Mouse (Mus musculus) C2C12 (cell line): ENCODE results near the gene Fry. TPM values are rescaled to one million over a fixed set of nuclear protein-coding genes. Genes with fewer than 3 reads are reported as not detected.

Experiments used
- H3K27me3 ChIP-seq: one replicate; pipeline ENCODE4 v1.6.1; 2011; ENCODE audit not compliant: control insufficient read depth, insufficient read depth, insufficient read length
- H3K36me3 ChIP-seq: one replicate; pipeline ENCODE4 v1.6.1; 2011; ENCODE audit not compliant: control insufficient read depth, insufficient read depth
- H3K4me3 ChIP-seq: one replicate; pipeline ENCODE4 v1.5.1; 2011; ENCODE audit warnings: mild to moderate bottlenecking, control low read depth; ENCODE audit not compliant: poor library complexity, insufficient read depth, severe bottlenecking
- H3K79me2 ChIP-seq: one replicate; pipeline ENCODE4 v1.6.1; 2011; ENCODE audit not compliant: control insufficient read depth, insufficient read depth
- H3K79me3 ChIP-seq: one replicate; pipeline ENCODE4 v1.6.1; 2011; ENCODE audit warnings: low read depth, control low read depth
- H3ac ChIP-seq: one replicate; pipeline ENCODE3; 2011; ENCODE audit warnings: low read depth; ENCODE audit not compliant: control insufficient read depth, insufficient read length
- CEBPB ChIP-seq: IDR thresholded peaks from one replicate; pipeline ENCODE4 v1.6.1; 2011; ENCODE audit warnings: low read depth, mild to moderate bottlenecking, control low read depth, moderate library complexity
- CTCF ChIP-seq: IDR thresholded peaks from one replicate; pipeline ENCODE4 v1.5.1; 2011; ENCODE audit not compliant: control insufficient read depth, insufficient read depth, insufficient read length
- FOSL1 ChIP-seq: IDR thresholded peaks from one replicate; pipeline ENCODE4 v1.8.0; 2011; ENCODE audit warnings: mild to moderate bottlenecking, low read length; ENCODE audit not compliant: poor library complexity, insufficient read depth, severe bottlenecking
- MAX ChIP-seq: IDR thresholded peaks from one replicate; pipeline ENCODE4 v1.6.1; 2011; ENCODE audit warnings: mild to moderate bottlenecking, control low read depth
- MYOD1 ChIP-seq: IDR thresholded peaks from one replicate; pipeline ENCODE4 v1.6.1; 2011; ENCODE audit warnings: low read depth; ENCODE audit not compliant: control insufficient read depth, insufficient read length
- MYOG ChIP-seq: IDR thresholded peaks from one replicate; pipeline ENCODE4 v1.6.1; 2011; ENCODE audit not compliant: control insufficient read depth, insufficient read length; ENCODE audit errors: extremely low read depth
- USF1 ChIP-seq: IDR thresholded peaks from one replicate; pipeline ENCODE4 v1.6.1; 2011; ENCODE audit warnings: low read depth, mild to moderate bottlenecking, control low read depth, moderate library complexity
- polyA plus RNA-seq: library from polyadenylated mRNA; unstranded; fragments of >200 nt; fragmentation: generic; extraction: Trizol; gene quantifications from one replicate; pipeline ENCODE4 v1.2.1, GENCODE M21; 2012; ENCODE audit warnings: missing spikeins

Gene Fry
- polyA plus RNA-seq, 1 experiment = 0.25 TPM

DNA sequence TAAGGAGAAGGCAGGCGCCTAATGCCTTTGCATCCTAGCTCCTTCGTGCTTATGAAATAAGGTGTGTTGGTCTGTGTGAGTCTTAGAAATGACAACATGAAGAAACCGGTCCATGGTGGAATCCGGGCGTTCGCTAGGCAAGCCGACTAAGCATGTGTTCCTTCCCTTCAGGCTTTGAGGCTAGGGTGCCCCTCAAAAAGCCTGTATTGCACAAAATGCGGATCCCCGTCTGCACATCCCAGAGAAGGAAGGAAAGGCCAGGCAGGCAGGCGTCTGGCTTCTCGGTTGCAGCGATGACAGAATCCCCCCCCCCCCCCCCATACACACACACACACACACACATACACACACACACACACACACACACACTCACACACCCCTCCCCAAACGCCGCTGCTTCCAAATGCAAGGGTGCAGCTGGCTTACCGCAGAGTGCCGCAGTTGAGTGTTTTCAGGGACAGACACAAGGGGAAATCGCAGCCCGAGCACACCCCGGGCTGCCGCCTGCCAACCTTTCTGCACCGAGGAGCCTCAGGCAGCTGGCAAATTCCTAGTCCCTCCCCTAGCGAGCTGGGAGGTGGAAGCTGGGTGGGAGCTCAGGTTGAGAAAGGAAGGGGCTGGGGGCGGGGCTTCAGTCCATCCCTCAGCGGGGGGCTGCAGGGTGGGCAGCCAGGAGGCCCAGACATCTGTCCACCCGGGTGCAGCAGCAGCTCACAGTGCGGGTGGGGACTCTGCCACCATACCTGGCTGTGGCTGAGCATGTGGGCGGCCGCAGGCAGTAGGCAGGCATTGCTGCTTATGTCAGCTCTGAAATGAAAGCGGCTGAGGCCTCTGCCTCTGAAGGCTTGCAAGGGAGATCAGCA is 141.0 kb downstream of the Fry start:
- H3K36me3 ChIP-seq = no peaks in the 10 kb centered on the region
- no peaks in the 10 kb centered on the region for H3K79me3 ChIP-seq
- no peak overlapping the region for H3K4me3 ChIP-seq
- peaks cover 5% of the 10 kb centered on the region for H3K27me3 ChIP-seq
- TF ChIP-seq FOSL1 (no peak), MYOD1 (no peak), MAX (no peak), CTCF (no peak), USF1 (no peak), MYOG (no peak), CEBPB (no peak)
- no peaks in the 10 kb centered on the region for H3K79me2 ChIP-seq
- H3ac ChIP-seq = no peak overlapping the region

DNA sequence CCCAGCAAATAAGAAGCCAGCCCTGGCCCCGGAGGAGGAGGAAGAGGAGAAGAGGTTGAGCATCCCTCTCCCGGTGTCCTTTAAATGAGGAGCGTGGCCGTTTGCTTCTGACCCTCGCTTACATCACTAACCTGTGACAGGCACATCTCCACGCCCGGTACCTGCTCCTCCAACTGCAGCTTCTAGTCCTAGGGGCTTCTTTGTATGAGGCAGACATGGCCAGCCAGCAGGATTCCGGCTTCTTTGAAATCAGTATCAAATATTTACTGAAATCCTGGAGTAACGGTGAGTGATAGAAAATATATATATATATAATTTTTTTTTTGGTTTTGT is 141.6 kb downstream of the Fry start:
- no peaks in the 10 kb centered on the region for H3K79me2 ChIP-seq
- H3K4me3 ChIP-seq = no peak overlapping the region
- H3K79me3 ChIP-seq = no peaks in the 10 kb centered on the region
- no peak for TF ChIP-seq MYOD1
- no peak for TF ChIP-seq MAX
- no peak for TF ChIP-seq FOSL1
- TF ChIP-seq MYOG = no peak
- TF ChIP-seq CTCF = no peak
- TF ChIP-seq USF1 = no peak
- no peak for TF ChIP-seq CEBPB
- no peaks in the 10 kb centered on the region for H3K36me3 ChIP-seq
- H3K27me3 ChIP-seq = peaks cover 5% of the 10 kb centered on the region
- no peak overlapping the region for H3ac ChIP-seq

DNA sequence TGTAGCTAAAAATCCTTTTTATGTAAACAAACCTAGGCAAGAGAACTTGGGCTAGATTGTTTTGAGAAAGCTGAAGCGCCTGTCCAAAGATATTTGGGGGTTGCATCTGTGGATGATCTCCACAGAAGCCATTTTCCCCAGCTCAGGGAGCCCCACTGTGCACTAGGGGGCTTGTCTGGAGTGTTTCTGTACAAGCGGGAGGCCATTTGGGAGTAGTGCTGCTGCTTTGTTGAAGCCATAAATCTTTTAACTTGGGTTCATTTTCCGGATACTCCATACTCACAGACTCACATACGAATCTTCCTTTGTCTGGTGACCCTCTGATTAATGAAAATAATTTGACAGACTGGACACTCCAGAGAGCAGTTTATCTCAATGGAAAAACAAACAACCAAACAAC is 142.9 kb downstream of the Fry start:
- Histone ChIP-seq H3K27me3 (peaks cover 5% of the 10 kb centered on the region), H3ac (no peak overlapping the region), H3K36me3 (no peaks in the 10 kb centered on the region), H3K79me2 (no peaks in the 10 kb centered on the region), H3K4me3 (no peak overlapping the region), H3K79me3 (no peaks in the 10 kb centered on the region)
- TF ChIP-seq CTCF (no peak), CEBPB (no peak), USF1 (no peak), FOSL1 (no peak), MYOG (no peak), MAX (no peak), MYOD1 (no peak)

DNA sequence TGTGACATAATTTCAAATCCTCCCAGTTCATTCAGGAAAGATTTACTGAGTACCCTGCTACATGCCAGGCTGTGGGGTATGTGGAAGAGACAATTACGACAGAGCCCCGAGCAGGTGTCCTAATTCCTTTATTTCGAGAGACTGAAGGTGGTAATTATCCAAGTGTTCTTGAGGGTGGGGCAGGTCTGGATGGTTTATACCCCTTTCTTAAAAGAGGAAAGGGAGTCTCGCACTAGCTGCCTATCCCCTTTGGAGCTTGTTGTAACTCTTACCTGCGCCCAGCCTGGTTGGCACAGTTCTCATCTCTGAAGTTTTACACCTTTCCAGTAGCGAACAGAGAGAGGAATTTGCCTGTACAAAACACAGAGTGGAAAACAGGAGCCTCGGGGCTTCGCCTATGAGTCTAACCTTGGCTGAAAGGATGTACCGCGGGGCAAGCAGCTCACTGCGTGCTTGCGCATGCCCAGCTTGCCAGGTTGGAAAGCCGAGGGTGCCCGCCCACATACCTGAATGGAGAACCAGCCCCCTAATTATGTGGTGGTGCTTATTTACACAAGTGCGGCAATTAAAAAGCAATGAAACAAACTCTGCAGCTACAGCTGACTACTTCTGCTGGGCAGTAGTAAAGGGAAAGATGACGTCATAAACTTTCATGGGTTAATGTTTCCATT is 143.7 kb downstream of the Fry start:
- no peaks in the 10 kb centered on the region for H3K79me3 ChIP-seq
- H3K4me3 ChIP-seq = no peak overlapping the region
- no peak overlapping the region for H3ac ChIP-seq
- peaks cover 5% of the 10 kb centered on the region for H3K27me3 ChIP-seq
- no peaks in the 10 kb centered on the region for H3K79me2 ChIP-seq
- no peaks in the 10 kb centered on the region for H3K36me3 ChIP-seq
- TF ChIP-seq MAX (no peak), FOSL1 (no peak), MYOD1 (no peak), USF1 (no peak), CTCF (no peak), MYOG (no peak), CEBPB (no peak)

DNA sequence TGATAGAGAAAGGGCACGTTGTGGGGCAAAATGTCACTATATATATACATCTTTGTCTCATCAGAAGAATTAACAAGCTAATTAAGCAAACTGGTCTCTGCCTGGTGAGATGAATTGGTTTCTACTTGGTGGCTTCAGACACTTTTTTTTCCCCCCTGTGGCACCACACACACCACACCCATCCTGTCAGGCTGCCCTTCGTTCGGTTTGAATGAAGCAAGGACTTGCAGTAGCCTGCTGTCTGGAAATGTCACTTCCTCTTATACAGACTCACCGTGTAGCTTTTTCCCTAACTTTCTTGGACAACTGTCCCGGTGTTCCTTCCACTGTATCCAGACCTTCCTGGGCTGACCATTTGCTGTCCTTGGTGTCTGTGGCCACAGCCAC is 144.3 kb downstream of the Fry start:
- TF ChIP-seq FOSL1 = no peak
- TF ChIP-seq MAX = no peak
- TF ChIP-seq MYOD1 = no peak
- no peak for TF ChIP-seq USF1
- no peak for TF ChIP-seq CEBPB
- TF ChIP-seq CTCF = no peak
- TF ChIP-seq MYOG = no peak
- H3K4me3 ChIP-seq = no peak overlapping the region
- H3K27me3 ChIP-seq = peaks cover 5% of the 10 kb centered on the region
- H3K36me3 ChIP-seq = no peaks in the 10 kb centered on the region
- no peak overlapping the region for H3ac ChIP-seq
- H3K79me3 ChIP-seq = no peaks in the 10 kb centered on the region
- H3K79me2 ChIP-seq = no peaks in the 10 kb centered on the region
